Mouse (Mus musculus) heart, postnatal 10 days (tissue): ENCODE measurements around the gene Tmem189. TPM values are rescaled to one million over a fixed set of nuclear protein-coding genes. Genes with fewer than 3 reads are reported as not detected.

Experiments
- DNase-seq, 2 experiments: peaks; one replicate each; pipeline ENCODE4 v3.0.0; 2021
- intact Hi-C: fragments of 180-260 bp; cut with DNase I; formaldehyde crosslinking; loops from one replicate; pipeline ENCODE4 v1.15.1; 2025
- total RNA-seq, 2 experiments: library from RNA; stranded (reverse); gene quantifications; 2 replicates each; pipeline ENCODE4 v1.2.3; 2021

Tmem189 gene
- total RNA-seq, 2 experiments from 2014 or later: 37.9 to 40.5 TPM

DNA sequence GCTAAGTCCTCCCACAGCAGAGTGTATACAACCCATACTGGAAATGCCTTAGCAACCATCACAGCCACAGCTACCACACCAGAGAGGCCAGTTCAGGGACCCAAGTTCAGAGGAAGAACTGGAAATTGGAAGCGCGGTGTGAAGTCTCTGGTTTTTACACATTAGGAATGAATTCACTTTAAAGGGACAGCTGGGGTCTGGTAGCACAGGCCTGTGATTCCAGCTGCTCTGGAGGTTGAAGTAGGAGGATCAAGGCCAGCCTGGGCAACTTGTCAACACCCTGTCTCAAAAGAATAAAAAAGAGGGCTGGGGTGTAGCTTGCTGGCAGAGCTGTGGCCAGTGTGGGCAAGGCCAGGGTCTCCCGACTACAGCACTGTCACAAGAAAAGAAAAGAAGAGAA, 3.8 kb downstream of the Tmem189 start:
- DNase-seq: no peak
- intact Hi-C loops: loop anchor here (1.0 to 10.0 kb wide), 3 partner anchors 209 to 399 kb away; partner anchors contain the start of gene Pard6b

- intact Hi-C loops: loop anchor here (1.0 to 10.0 kb wide), 3 partner anchors 210 to 400 kb away; partner anchors contain the start of gene Pard6b
- peak; percentile 96 to 98 for DNase-seq
Observed at GRCm38 (mm10) chr2:167685137-167685536, 4.5 kb downstream of the Tmem189 start.

GRCm38 (mm10) chr2:167683721-167684120, 5.9 kb downstream of the Tmem189 start:
- intact Hi-C loops: loop anchor here (2.0 to 10.0 kb wide), 2 partner anchors 337 to 401 kb away; partner anchors contain the start of gene Pard6b
- DNase-seq: no peak

DNA sequence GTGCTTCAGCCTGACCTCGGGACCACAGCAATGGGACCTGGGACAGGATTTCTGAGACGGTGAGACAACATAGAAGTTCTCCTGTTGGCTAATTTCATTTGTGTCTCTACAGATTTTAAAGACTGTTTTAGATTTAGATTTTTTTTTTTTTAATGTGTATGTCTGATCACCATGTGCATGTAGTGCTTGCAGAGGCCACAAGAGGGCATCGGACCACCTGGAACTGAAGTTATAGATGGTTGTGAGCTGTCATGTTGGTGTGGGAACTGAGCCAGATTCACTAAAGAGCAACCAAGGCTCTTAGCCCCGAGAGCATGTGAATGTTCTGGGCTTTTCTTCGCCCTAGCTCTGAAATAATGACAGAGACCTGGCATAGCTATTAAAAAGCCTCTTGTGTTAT, 9.0 kb downstream of the Tmem189 start:
- peak; percentile 53 to 73 for DNase-seq

GRCm38 (mm10) chr2:167679902-167680430, 9.7 kb downstream of the Tmem189 start:
- intact Hi-C loops: loop anchor here (2.0 to 10.0 kb wide), 2 partner anchors 147 to 405 kb away; partner anchors contain the start of gene Pard6b
- DNase-seq: peak; percentile 84 to 92

More for the DNA sequence above, 9.0 kb downstream of the Tmem189 start:
- intact Hi-C loops: loop anchor here (2.0 to 10.0 kb wide), 2 partner anchors 148 to 404 kb away; partner anchors contain the start of gene Pard6b

GRCm38 (mm10) chr2:167678600-167678999, 11.0 kb downstream of the Tmem189 start:
- DNase-seq: no peak
- intact Hi-C loops: no loop called here

DNA sequence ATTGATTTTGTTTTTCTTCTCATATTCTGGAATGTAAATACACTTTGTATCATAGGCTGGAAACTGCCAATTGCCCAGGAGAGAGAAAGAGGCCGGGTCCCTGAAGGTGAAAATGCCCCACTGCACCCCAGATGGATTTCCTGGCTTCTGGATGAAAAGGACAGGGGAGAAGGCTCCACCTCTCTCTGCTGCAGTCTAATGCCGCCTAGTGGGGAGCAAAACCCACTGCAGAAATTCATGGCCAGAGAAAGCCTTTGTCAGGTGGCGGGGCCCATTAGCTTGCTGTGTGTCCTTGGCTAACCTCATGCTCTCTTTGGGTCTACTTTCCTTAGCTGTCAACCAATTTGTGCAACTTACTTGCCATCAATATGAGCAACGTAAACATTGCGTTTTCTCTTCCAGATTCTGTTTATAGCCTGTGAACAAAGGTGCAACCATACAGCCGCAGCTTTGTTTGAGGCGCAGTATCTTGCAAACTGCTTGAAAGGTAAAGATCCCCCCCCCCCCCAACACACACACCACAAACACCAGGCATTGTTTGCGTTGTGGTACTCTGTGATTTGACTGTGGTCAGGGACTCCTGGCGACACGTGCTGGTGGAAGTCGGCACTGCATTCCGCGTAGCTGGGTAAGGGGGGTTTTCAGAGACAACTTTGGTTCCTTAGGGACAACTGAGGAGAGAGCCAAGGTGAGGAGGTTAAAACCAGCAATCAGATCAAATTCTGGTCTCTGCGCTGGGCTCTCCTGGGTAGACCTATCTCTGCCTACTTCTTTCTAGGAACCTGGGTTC, 14.3 kb downstream of the Tmem189 start:
- intact Hi-C loops: loop anchor here (1.0 to 2.0 kb wide), 2 partner anchors 34 to 145 kb away; no protein-coding TSS in a partner anchor
- DNase-seq: peak; percentile 65 to 74

DNA sequence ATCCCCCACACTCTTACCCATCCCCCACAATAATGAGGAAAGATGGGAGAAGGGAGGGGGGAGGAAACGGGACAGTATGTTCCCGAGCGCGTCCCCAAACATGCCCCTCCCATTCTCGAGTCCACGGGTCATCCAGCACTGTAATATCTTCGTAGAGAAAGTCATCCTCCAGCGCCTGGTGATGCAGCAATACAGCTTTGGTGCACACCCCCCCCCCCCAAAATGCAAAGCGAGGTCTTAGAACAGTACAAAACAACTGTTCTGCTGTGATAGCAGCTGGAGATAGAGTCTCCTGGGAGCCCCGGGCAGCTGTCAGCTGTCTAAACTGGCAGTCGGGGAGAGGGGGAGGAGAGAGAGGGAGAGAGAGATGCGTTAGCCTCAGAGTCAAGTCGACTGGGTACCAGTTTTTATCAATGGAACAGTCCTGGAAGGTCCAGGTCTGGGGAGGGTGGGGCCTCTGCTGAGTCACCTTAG, 17.4 kb downstream of the Tmem189 start:
- intact Hi-C loops: no loop called here

DNA sequence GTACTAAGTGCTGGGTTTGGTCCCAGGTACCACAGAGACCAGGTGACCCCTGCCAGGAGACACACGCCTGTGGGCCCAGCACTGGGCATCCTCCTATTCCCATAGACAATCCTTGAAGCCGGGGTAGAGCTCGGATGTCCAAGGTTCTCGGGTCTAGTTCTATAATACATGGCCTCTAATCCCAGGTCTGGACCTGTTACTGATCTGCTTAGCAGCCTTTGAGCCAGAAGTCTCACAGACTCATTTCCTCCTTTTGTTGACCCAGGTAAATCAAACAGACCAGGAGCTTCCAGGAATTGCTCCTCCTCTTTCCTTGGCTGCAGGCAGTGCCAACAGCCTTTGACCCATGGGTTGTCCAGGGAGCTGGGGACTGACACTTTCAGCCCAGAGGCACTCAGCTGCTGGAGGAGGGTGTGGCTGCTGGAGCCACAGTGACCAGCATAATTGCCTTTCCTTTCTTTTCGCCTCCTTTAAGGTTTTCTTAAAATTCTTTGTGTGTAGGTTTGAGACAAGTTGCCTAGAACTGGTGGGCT, 18.5 kb downstream of the Tmem189 start:
- intact Hi-C loops: no loop called here

More for the DNA sequence above, 17.4 kb downstream of the Tmem189 start:
- peak; percentile 68 to 74 for DNase-seq

DNA sequence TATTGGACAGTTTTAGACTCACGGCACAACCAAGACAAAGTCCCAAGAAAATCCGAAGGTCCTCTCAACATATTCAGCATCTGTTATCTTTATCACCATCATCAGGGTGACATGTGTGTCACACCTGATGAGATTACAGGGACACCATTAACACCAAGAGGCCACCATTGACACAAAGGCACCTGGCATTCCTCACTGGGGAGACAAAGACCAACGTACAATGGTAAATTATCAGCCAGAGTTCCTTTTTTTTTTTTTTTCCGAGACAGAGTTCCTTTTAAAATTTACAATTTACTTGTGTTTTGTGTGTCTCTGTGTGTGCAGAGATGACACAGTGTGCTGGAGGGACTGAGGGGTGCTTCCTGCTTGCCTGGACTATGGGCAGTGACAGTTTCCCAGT, 20.2 kb downstream of the Tmem189 start:
- DNase-seq: no peak
- intact Hi-C loops: no loop called here

More for the DNA sequence above, 18.5 kb downstream of the Tmem189 start:
- DNase-seq: no peak

DNA sequence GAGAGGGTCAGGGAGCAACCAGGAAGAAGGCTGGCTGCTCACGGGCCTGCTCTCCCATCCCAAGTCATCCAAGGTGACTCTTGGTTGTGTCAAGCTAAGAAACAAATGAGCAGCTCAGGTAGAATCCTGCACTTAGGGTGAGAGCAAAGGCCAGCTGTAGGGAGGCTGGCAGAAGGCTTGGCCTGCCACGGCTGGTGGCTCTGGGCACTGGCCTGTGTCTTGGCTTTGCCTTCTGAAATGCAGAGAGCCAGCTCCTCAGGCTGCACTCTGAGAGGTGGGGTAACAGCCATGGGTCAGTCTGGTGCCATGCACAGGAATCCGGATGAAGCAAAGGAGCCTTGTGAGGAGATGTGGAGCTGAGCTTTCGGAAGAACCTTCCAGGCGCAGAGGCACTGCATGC, 21.2 kb downstream of the Tmem189 start:
- intact Hi-C loops: no loop called here
- no peak for DNase-seq

GRCm38 (mm10) chr2:167665972-167666713, 23.5 kb downstream of the Tmem189 start:
- DNase-seq: no peak
- intact Hi-C loops: no loop called here

DNA sequence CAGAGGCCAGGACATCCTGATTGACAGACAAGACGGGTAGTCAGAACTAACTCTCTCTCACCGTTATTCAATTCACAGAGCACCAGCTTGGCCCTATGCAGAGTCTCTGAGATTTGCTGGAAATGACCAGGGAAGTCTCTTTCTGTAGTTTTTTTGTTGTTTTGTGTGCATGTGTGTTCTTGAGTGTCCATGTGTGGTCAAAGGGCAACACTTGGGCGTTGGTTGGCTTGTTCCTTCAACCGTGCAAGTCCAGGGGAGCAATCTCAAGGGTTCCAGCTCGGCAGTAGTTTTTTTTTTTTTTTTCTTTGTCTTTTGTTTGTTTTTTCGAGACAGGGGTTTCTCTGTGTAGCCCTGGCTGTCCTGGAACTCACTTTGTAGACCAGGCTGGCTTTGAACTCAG, 26.9 kb downstream of the Tmem189 start:
- intact Hi-C loops: no loop called here
- DNase-seq: no peak

- intact Hi-C loops: no loop called here
- DNase-seq: peak; percentile 96
Observed at GRCm38 (mm10) chr2:167661270-167662203, 28.1 kb downstream of the Tmem189 start, which contains the start of gene Gm20431. Gm20431 (minus strand) TSS chr2:167661496.

- peak in 1 of 2 experiments; percentile 42 for DNase-seq
- intact Hi-C loops: no loop called here
Observed at GRCm38 (mm10) chr2:167660611-167660971, 29.0 kb downstream of the Tmem189 start.

DNA sequence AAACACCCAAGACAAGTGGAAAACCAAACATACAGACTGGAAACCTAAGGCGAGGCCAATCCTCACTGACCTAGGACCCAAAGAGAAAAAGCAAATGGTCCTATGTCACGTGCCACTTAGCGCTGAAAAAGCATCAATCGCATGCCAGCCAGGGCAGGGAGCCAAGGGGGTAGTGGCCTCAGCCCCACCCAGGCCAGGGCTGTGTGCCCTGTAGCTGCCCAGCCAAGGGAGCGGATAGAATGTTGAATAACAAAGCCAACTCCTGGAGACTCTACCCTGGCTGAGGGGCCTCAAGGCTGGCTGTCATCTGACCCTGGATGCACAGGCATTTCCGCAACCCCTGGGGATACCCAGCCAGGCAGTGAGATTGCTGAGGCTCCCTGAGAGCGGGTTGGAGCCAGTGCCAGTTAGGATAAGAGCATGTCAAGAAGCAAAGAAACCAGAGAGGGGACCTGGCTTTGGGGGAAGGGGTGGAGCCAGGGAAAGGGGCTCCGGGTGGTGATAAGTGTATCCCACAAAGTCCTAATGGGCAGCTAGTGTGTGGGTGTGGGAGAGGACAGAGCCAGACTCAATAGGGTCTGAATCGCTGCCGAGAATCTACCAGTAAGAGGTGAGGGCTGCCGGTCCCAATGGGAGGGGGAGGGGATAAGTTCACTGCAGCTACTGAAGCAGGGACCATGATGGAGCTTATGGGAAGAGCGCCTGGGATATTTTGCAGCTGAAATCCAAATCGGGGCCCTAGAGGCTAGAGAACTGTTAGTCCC, 29.6 kb downstream of the Tmem189 start:
- peak; percentile 81 to 83 for DNase-seq
- intact Hi-C loops: no loop called here

DNA sequence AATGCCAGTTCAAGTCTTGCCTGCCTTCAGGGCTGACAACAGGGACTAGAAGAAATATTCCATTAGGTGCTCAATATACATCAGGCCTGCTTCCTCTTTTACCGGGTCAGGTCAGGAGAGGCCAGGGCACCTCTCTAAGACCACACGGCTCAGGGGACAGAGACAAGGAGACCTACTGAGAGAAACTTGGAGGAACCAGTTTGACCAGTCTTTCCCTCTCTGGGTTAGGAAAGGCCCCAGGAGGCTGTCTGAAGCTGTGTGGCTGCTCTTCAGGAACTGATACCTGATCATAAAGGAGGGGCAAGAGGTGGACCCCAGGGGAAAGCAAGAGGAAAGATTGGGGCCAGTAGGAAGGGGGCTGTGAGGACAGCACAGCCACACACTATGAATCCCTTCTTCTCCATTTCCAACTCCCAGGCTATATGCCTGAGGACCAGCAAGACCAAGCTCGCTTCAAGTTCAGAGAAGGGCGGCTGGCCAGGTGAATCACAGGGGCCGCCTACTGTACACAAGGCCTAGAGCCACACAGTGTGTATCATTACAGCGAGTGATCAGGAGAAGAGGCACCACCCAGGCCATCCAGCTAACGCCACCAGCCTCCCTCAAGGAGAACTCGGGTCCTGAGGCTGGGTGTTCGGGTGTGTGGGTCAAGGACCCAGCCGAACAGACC, 30.3 kb downstream of the Tmem189 start:
- intact Hi-C loops: no loop called here
- DNase-seq: no peak

- DNase-seq: no peak
- intact Hi-C loops: no loop called here
Observed at GRCm38 (mm10) chr2:167658712-167659111, 30.9 kb downstream of the Tmem189 start.
